Mouse (Mus musculus) limb, embryonic 15.5 days (tissue): ENCODE results near the gene Emp1. TPM values are rescaled to one million over a fixed set of nuclear protein-coding genes. Genes with fewer than 3 reads are reported as not detected.

Experiments
- ATAC-seq: fragments of 200-750 bp; cut with Nextera tagmentation; 2 replicates; pipeline ENCODE4 v1.8.0; 2017; ENCODE audit warnings: low read depth, moderate TSS enrichment; ENCODE audit not compliant: insufficient number of reproducible peaks, low FRiP score, low TSS enrichment
- H3K27ac ChIP-seq: fragments of 300-500 bp; sonication (generic); 2 replicates; pipeline ENCODE4 v1.5.1; 2015; ENCODE audit warnings: moderate library complexity, mild to moderate bottlenecking, inconsistent platforms
- H3K27me3 ChIP-seq: fragments of 300-500 bp; sonication (generic); 2 replicates; pipeline ENCODE4 v1.6.1; 2015; ENCODE audit warnings: inconsistent platforms
- H3K36me3 ChIP-seq: fragments of 300-500 bp; sonication (generic); 2 replicates; pipeline ENCODE4 v1.6.1; 2015; ENCODE audit warnings: inconsistent platforms
- H3K4me1 ChIP-seq: fragments of 300-500 bp; sonication (generic); 2 replicates; pipeline ENCODE4 v1.6.1; 2015; ENCODE audit warnings: inconsistent platforms
- H3K4me2 ChIP-seq: fragments of 300-500 bp; sonication (generic); 2 replicates; pipeline ENCODE4 v1.6.1; 2015; ENCODE audit warnings: mild to moderate bottlenecking, inconsistent platforms
- H3K4me3 ChIP-seq: fragments of 300-500 bp; sonication (generic); 2 replicates; pipeline ENCODE4 v1.5.1; 2015; ENCODE audit warnings: mild to moderate bottlenecking, inconsistent platforms
- H3K9ac ChIP-seq: fragments of 300-500 bp; sonication (generic); 2 replicates; pipeline ENCODE4 v1.6.1; 2015; ENCODE audit warnings: inconsistent platforms
- H3K9me3 ChIP-seq: fragments of 300-500 bp; sonication (generic); 2 replicates; pipeline ENCODE4 v1.6.1; 2016; ENCODE audit warnings: inconsistent platforms
- WGBS: fragments of 180-500 bp; shearing (Covaris S2); methylation state at CpG from one replicate; pipeline ENCODE4 v1.1.7; 2015; 5-methylcytosine and 5-hydroxymethylcytosine counted together
- polyA plus RNA-seq: library from polyadenylated mRNA; unstranded; fragments of >200 nt; fragmentation: Nextera tagmentation; extraction: Ambion mirVana; gene quantifications from 2 replicates; pipeline ENCODE4 v1.2.1, GENCODE M21; 2015

Emp1 gene
- polyA plus RNA-seq, 1 experiment from 2014 or later, result 369 TPM

- Histone ChIP-seq H3K27me3 (no peaks in the 10 kb centered on the region), H3K4me2 (peak overlapping the region; percentile 53), H3K27ac (peak overlapping the region; percentile 98), H3K36me3 (0 out of 2 replicates have a peak, but pooled peaks cover 6% of the 10 kb centered on the region), H3K4me3 (peak overlapping the region; percentile 61), H3K4me1 (peaks cover 74% of the 10 kb centered on the region), H3K9ac (peak overlapping the region; percentile 47), H3K9me3 (no peaks in the 10 kb centered on the region)
- ATAC-seq, result peak; percentile 48; the same call in 1 of the 2 replicates
- WGBS, result 36% methylated on average over 6 of the region's 6 CpGs
Observed at GRCm38 (mm10) chr6:135364891-135365301, 2.6 kb downstream of the Emp1 start.

DNA sequence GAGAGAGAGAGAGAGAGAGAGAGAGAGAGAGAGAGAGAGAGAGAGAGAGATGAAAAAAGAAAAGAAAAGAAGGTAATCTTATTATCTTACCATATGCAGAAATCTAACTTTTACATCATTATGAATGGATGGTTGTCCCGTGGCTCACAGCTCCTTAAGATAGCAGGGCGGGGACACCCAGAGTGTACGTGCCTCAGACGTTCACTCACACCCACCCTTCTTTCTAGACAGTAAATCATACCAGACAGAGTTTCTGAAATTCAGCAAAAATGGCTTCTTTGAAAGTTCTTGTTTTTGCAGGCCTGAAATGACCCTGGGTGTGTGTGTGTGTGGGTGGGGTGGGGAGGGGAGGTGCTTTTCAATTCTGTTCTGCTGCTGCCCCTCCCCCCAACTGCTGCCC, 3.3 kb downstream of the Emp1 start:
- no peak for ATAC-seq
- peak overlapping the region; percentile 53 for H3K4me2 ChIP-seq
- H3K9me3 ChIP-seq, result no peaks in the 10 kb centered on the region
- H3K4me3 ChIP-seq, result peak overlapping the region; percentile 61
- H3K27me3 ChIP-seq, result no peaks in the 10 kb centered on the region
- H3K9ac ChIP-seq, result no peak overlapping the region
- peak overlapping the region; percentile 98 for H3K27ac ChIP-seq
- 45% methylated on average over 4 of the region's 4 CpGs for WGBS
- H3K4me1 ChIP-seq, result peaks cover 74% of the 10 kb centered on the region
- peaks cover 9% of the 10 kb centered on the region for H3K36me3 ChIP-seq

DNA sequence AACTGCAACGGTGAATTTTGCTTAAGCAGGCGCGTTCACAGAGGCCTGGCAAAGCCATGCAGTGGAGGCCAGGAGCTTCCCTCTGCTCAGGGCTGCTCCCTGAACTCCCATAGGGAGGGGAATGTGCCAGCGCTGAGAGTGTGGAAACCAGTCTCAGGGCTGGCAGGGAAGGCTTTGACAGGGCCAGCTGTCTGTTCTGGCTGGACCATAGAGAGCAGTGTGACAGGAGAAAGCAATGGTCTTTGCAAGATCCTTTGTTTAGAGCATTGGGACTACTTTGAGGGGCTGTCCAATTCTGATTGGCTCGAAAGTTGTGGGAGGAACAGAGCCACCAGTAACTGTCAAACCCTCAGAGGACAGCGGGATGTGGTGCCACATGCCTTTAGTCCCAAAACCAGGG, 5.9 kb downstream of the Emp1 start:
- peak overlapping the region; percentile 11; the same call in 1 of the 2 replicates for H3K4me2 ChIP-seq

GRCm38 (mm10) chr6:135369551-135369968, 7.2 kb downstream of the Emp1 start:
- 34% methylated on average over 5 of the region's 5 CpGs for WGBS
- Histone ChIP-seq H3K9ac (no peak overlapping the region), H3K27me3 (no peaks in the 10 kb centered on the region), H3K4me2 (peak overlapping the region; percentile 8; the same call in 1 of the 2 replicates), H3K4me1 (peaks cover 91% of the 10 kb centered on the region), H3K36me3 (peaks cover 18% of the 10 kb centered on the region), H3K4me3 (no peak overlapping the region), H3K9me3 (no peaks in the 10 kb centered on the region), H3K27ac (peak overlapping the region; percentile 44)
- no peak for ATAC-seq

More for the DNA sequence above, 5.9 kb downstream of the Emp1 start:
- no peak for ATAC-seq
- Histone ChIP-seq H3K27ac (peak overlapping the region; percentile 76), H3K27me3 (no peaks in the 10 kb centered on the region), H3K9ac (no peak overlapping the region), H3K4me1 (peaks cover 83% of the 10 kb centered on the region), H3K36me3 (peaks cover 18% of the 10 kb centered on the region), H3K4me3 (no peak overlapping the region), H3K9me3 (no peaks in the 10 kb centered on the region)
- 40% methylated on average over 6 of the region's 6 CpGs for WGBS

- no peak overlapping the region for H3K27ac ChIP-seq
- H3K4me2 ChIP-seq, result no peak overlapping the region
- no peaks in the 10 kb centered on the region for H3K27me3 ChIP-seq
- H3K9ac ChIP-seq, result no peak overlapping the region
- no peak overlapping the region for H3K4me3 ChIP-seq
- peaks cover 92% of the 10 kb centered on the region for H3K4me1 ChIP-seq
- 85% methylated on average over 6 of the region's 6 CpGs for WGBS
- no peak for ATAC-seq
- peaks cover 18% of the 10 kb centered on the region for H3K36me3 ChIP-seq
- H3K9me3 ChIP-seq, result no peaks in the 10 kb centered on the region
Observed at GRCm38 (mm10) chr6:135370954-135371353, 8.6 kb downstream of the Emp1 start.

DNA sequence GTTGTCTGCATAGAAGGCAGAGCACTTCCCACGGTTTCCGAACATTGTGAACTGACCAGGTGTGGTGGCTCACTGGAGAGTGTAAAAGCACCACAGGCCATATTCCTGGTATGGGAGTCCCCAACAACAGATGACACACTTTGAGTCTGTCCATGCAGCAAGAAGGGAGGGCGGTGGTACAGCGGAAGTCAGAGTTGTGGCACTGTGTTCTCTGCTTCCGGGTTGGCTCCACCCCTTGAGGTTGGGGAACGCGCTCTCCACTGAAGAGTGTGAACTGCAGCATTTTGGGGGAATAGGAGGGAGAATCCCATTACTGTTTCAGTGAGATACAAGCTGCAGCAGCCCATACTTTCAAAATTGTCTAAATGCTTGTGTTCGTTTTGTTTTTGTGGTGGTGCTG, 11.0 kb downstream of the Emp1 start:
- peak overlapping the region; percentile 12; the same call in 1 of the 2 replicates for H3K27ac ChIP-seq
- no peaks in the 10 kb centered on the region for H3K9me3 ChIP-seq
- no peak overlapping the region for H3K9ac ChIP-seq
- H3K4me3 ChIP-seq, result no peak overlapping the region
- H3K4me1 ChIP-seq, result peaks cover 81% of the 10 kb centered on the region
- no peak overlapping the region for H3K4me2 ChIP-seq
- peaks cover 25% of the 10 kb centered on the region for H3K36me3 ChIP-seq
- WGBS, result 85% methylated on average over 8 of the region's 8 CpGs
- no peak for ATAC-seq
- H3K27me3 ChIP-seq, result no peaks in the 10 kb centered on the region

DNA sequence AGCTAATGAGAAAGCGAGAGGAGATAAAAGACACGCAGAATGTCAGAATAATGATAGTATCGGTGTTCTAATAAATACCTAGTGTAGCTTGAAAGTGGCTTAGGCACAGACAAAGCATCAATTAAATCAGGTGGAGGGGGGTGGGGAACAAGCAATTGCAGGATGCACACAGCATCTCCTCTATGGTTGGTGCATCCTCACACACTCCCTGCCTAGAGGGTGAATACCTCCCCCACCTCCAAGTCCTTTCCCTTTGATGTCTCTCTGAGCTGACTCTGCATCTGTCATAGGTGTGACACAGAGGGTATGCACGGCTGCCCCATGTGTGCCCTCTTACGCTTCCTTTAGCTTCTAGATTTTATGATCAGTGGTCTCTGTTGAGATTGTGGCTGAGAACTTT, 13.5 kb downstream of the Emp1 start:
- ATAC-seq, result no peak
- Histone ChIP-seq H3K36me3 (peaks cover 45% of the 10 kb centered on the region), H3K9ac (no peak overlapping the region), H3K4me2 (no peak overlapping the region), H3K4me3 (no peak overlapping the region), H3K27ac (0 out of 2 replicates have a peak overlapping the region, but pooled peaks have one; percentile 55), H3K9me3 (no peaks in the 10 kb centered on the region), H3K27me3 (no peaks in the 10 kb centered on the region), H3K4me1 (peaks cover 57% of the 10 kb centered on the region)
- WGBS, result 36% methylated on average over 5 of the region's 5 CpGs

DNA sequence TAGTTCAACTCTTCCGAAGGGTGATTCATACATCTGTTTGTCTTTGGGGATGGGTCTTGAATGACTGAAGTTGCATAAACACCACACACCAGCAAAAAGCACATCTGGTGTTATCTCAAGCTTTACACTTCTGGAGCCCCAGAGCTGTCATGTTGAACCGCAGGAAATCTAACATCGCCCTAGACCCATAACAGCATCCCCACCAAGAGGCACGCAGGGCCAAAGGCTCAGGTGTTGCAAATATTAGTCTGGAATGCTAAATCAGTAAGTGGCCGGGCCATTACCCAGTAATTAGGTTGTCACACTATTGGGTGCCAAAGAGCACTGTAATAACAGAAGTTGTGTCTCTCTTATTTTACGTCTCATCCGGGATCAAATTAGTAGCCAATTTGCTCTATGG, 13.9 kb downstream of the Emp1 start:
- WGBS, result 47% methylated on average over 7 of the region's 7 CpGs

DNA sequence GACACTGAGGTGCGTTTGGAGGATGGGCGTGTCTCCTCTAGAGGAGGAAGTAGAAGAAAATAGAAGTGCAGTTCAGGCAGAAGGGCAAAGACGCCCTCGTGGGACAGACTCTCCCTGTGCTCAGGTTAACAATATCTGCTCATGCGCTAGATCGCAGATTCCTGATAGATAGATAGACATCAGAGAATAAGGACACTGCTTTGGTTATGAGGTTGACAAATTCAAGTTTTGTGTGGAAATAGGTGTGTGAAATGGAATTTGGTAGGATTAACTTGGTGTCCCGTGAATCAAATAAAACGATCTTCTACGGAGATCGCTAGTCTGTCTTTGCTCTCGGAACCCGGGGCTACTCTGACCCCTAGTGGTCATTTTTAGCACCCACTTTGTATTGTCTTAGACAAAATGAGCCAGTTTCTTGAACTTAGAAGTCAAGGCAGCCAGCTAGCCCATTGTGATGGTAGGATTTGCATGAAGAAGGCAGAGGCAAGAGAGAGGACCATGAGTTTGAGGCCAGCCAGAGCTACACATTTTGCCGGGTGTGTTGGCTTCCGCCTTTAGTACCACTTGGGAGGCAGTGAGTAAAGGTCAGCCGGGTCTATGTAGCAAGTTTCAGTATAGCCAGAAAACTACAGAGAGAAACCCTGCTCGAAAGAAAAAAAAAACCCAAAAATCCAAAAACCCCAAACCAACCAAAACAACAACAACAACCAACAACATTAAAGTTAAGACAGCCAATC, 15.4 kb downstream of the Emp1 start:
- Histone ChIP-seq H3K9me3 (no peaks in the 10 kb centered on the region), H3K9ac (no peak overlapping the region), H3K36me3 (peaks cover 56% of the 10 kb centered on the region), H3K4me2 (no peak overlapping the region), H3K4me3 (no peak overlapping the region; the same call in 1 of the 2 replicates), H3K27me3 (no peaks in the 10 kb centered on the region), H3K4me1 (peaks cover 40% of the 10 kb centered on the region), H3K27ac (0 out of 2 replicates have a peak overlapping the region, but pooled peaks have one; percentile 9)
- no peak for ATAC-seq
- 31% methylated on average over 16 of the region's 16 CpGs for WGBS

More for the DNA sequence above, 13.9 kb downstream of the Emp1 start:
- ATAC-seq, result no peak
- no peak overlapping the region for H3K9ac ChIP-seq
- H3K27ac ChIP-seq, result no peak overlapping the region
- H3K4me1 ChIP-seq, result peaks cover 53% of the 10 kb centered on the region
- no peaks in the 10 kb centered on the region for H3K27me3 ChIP-seq
- no peak overlapping the region for H3K4me3 ChIP-seq
- peaks cover 45% of the 10 kb centered on the region for H3K36me3 ChIP-seq
- H3K4me2 ChIP-seq, result no peak overlapping the region
- H3K9me3 ChIP-seq, result no peaks in the 10 kb centered on the region

DNA sequence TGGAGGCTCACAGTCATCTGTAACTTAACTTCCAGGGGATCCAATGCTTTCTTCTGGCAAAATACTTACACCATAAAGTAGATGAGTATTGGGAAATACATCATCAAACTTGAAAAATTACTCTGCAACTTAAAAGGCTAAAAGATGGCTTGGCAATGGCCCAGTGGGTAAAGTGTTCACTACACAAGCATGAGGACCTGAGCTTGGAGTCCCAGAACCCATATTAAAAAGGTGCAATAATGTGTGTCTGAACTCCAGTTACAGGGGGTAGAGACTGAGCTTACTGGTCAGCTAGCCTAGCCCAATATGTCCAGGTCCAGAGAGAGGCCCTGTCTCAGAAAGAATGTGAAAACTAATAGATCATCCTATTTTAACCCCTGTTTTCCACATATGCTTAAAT, 21.6 kb downstream of the Emp1 start:
- ATAC-seq, result no peak

GRCm38 (mm10) chr6:135385738-135386459, 23.6 kb downstream of the Emp1 start:
- WGBS, result 54% methylated on average over 8 of the region's 8 CpGs
- ATAC-seq, result no peak
- H3K36me3 ChIP-seq, result peaks cover 28% of the 10 kb centered on the region
- no peaks in the 10 kb centered on the region for H3K27me3 ChIP-seq
- no peak overlapping the region for H3K9ac ChIP-seq
- H3K4me1 ChIP-seq, result peaks cover 6% of the 10 kb centered on the region; the same call in 1 of the 2 replicates
- H3K4me2 ChIP-seq, result no peak overlapping the region
- peak overlapping the region; percentile 61 for H3K27ac ChIP-seq
- no peak overlapping the region for H3K4me3 ChIP-seq
- no peaks in the 10 kb centered on the region for H3K9me3 ChIP-seq

More for the DNA sequence above, 21.6 kb downstream of the Emp1 start:
- Histone ChIP-seq H3K4me3 (no peak overlapping the region), H3K9ac (no peak overlapping the region), H3K4me2 (no peak overlapping the region), H3K4me1 (peaks cover 6% of the 10 kb centered on the region; the same call in 1 of the 2 replicates), H3K27me3 (no peaks in the 10 kb centered on the region), H3K9me3 (no peaks in the 10 kb centered on the region), H3K36me3 (peaks cover 47% of the 10 kb centered on the region), H3K27ac (no peak overlapping the region)

GRCm38 (mm10) chr6:135387653-135388052, 25.3 kb downstream of the Emp1 start:
- H3K36me3 ChIP-seq, result peaks cover 12% of the 10 kb centered on the region
- H3K4me2 ChIP-seq, result no peak overlapping the region
- peak overlapping the region; percentile 17; the same call in 1 of the 2 replicates for H3K27ac ChIP-seq
- H3K27me3 ChIP-seq, result no peaks in the 10 kb centered on the region
- no peak overlapping the region for H3K9ac ChIP-seq
- no peaks in the 10 kb centered on the region for H3K9me3 ChIP-seq
- H3K4me1 ChIP-seq, result peaks cover 6% of the 10 kb centered on the region; the same call in 1 of the 2 replicates
- no peak overlapping the region for H3K4me3 ChIP-seq
- no peak for ATAC-seq
- 81% methylated on average over 1 of the region's 1 CpGs for WGBS
